Mouse (Mus musculus) adrenal gland, adult 18-20 months (tissue): ENCODE results near the gene Cep57l1. TPM values are rescaled to one million over a fixed set of nuclear protein-coding genes. Genes with fewer than 3 reads are reported as not detected.
"Not testable (repeated sequence)": the region's sequence is repeated elsewhere in the genome, so short reads cannot be mapped to it uniquely, and the experiment has no call there.

ENCODE experiments used
- DNase-seq, 2 experiments: peaks; one replicate each; pipeline ENCODE4 v3.0.0; 2021 to 2022; ENCODE audit warnings: low spot score in 2 of 2
- long read RNA-seq, 2 experiments: library from polyadenylated mRNA; stranded (forward); transcript quantifications; one replicate each; pipeline ENCODE4 v2.0.0; 2021
- total RNA-seq, 2 experiments: library from RNA; stranded (reverse); gene quantifications; 1 replicate in 1 of 2; 2 replicates in 1 of 2; pipeline ENCODE4 v1.2.3; 2021

Gene Cep57l1
- total RNA-seq, result 1 to 10 TPM; 4.0 to 4.5 TPM
- long read RNA-seq, experiment 1, partial matches to known transcripts, result 0 of 2 reads
- long read RNA-seq, experiment 1, other reads (novel, unspliced or antisense), result 0 of 2 reads
- long read RNA-seq, experiment 2, partial matches to known transcripts, result 3 of 12 reads
- long read RNA-seq, experiment 2, other reads (novel, unspliced or antisense), result 6 of 12 reads

- DNase-seq, result peak; percentile 91
Measured at GRCm38 (mm10) chr10:41809771-41810563, at the start of gene Cep57l1, which contains the start of gene Sesn1. TSS of gene Cep57l1 (minus strand) at chr10:41809871. TSS of gene Sesn1 (plus strand) at chr10:41809935.

GRCm38 (mm10) chr10:41848721-41849120 is 39.0 kb upstream of the Cep57l1 start:
- no peak for DNase-seq

GRCm38 (mm10) chr10:41847737-41848136 is 38.1 kb upstream of the Cep57l1 start:
- no peak for DNase-seq

GRCm38 (mm10) chr10:41838911-41839310 is 29.2 kb upstream of the Cep57l1 start:
- no peak for DNase-seq

- no peak for DNase-seq
Measured at GRCm38 (mm10) chr10:41834131-41834530, 24.5 kb upstream of the Cep57l1 start.

- DNase-seq, result no peak
Measured at GRCm38 (mm10) chr10:41832191-41832590, 22.5 kb upstream of the Cep57l1 start.

GRCm38 (mm10) chr10:41830851-41831522 is 21.3 kb upstream of the Cep57l1 start:
- peak; percentile 57 to 61 for DNase-seq

GRCm38 (mm10) chr10:41830445-41830844 is 20.8 kb upstream of the Cep57l1 start:
- DNase-seq, result no peak

GRCm38 (mm10) chr10:41829980-41830379 is 20.3 kb upstream of the Cep57l1 start:
- DNase-seq, result no peak

GRCm38 (mm10) chr10:41829191-41829590 is 19.5 kb upstream of the Cep57l1 start:
- no peak for DNase-seq

GRCm38 (mm10) chr10:41827784-41828183 is 18.1 kb upstream of the Cep57l1 start:
- DNase-seq, result no peak

GRCm38 (mm10) chr10:41826526-41827116 is 16.9 kb upstream of the Cep57l1 start:
- DNase-seq, result no peak

GRCm38 (mm10) chr10:41825996-41826395 is 16.3 kb upstream of the Cep57l1 start:
- no peak for DNase-seq

- no peak for DNase-seq
Measured at GRCm38 (mm10) chr10:41825041-41825440, 15.4 kb upstream of the Cep57l1 start.

- no peak for DNase-seq
Measured at GRCm38 (mm10) chr10:41823916-41824315, 14.2 kb upstream of the Cep57l1 start.

GRCm38 (mm10) chr10:41823282-41823675 is 13.6 kb upstream of the Cep57l1 start:
- DNase-seq, result not testable (repeated sequence)

- no peak for DNase-seq
Measured at GRCm38 (mm10) chr10:41822573-41823281, 13.1 kb upstream of the Cep57l1 start.

GRCm38 (mm10) chr10:41821171-41821570 is 11.5 kb upstream of the Cep57l1 start:
- DNase-seq, result no peak

- DNase-seq, result no peak
Measured at GRCm38 (mm10) chr10:41820401-41820800, 10.7 kb upstream of the Cep57l1 start.

- no peak for DNase-seq
Measured at GRCm38 (mm10) chr10:41819307-41819706, 9.6 kb upstream of the Cep57l1 start.

- not testable (repeated sequence) for DNase-seq
Measured at GRCm38 (mm10) chr10:41818733-41819070, 9.0 kb upstream of the Cep57l1 start.
